Mouse (Mus musculus): Measurements from ENCODE around the gene Tbca. TPM values are rescaled to one million over a fixed set of nuclear protein-coding genes. Genes with fewer than 3 reads are reported as not detected.

Tbca gene
- 178 TPM for polyA plus RNA-seq (2017; shearing (Covaris generic))

GRCm38 (mm10) chr13:94788771-94789649, at the start of gene Tbca:
Gene Tbca, plus strand, starts transcription at chr13:94788910.

DNA sequence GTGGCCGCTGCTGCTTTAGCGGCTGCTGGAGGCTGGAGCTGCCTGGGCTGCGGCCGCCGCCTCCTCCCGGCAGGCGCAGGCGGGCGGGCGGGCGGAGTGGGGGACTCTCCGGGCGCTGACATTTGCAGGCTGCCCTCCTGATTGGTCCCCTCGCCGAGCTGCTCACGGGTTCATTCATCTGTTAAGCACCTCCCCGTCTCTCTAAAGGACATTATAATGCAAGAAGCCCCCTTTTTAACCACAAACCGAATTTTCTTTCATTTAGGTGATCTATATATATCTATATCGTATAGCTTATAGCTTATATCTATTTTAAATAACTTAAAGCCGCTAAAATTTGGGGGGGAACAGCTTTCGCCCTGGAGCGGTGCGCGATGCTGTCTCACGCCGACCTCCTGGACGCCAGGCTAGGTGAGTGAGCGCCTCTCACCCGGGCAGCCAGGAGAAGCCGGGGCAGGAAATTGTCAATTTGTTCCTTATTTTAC, 86.7 kb downstream of the Tbca start, which contains the start of gene Otp:
Gene Otp (plus strand): TSS at position 207 of the 485 bp plus-strand sequence.

Other genes starting within 250 kb of the Tbca start
- gene Otp, start 86.7 kb downstream of the Tbca start, polyA plus RNA-seq (2017; shearing (Covaris generic)) = not detected
- gene Wdr41, start 187.4 kb downstream of the Tbca start, polyA plus RNA-seq (2017; shearing (Covaris generic)) = 18.3 TPM